Mouse (Mus musculus) hindbrain, embryonic 16.5 days (tissue): ENCODE measurements around the gene Golga4. TPM values are rescaled to one million over a fixed set of nuclear protein-coding genes. Genes with fewer than 3 reads are reported as not detected.

ENCODE experiments used
- ATAC-seq: fragments of 200-750 bp; cut with Nextera tagmentation; 2 replicates; pipeline ENCODE4 v1.8.0; 2017; ENCODE audit warnings: moderate TSS enrichment, moderate library complexity
- H3K27ac ChIP-seq: fragments of 300-500 bp; sonication (generic); 2 replicates; pipeline ENCODE4 v1.5.1; 2014; ENCODE audit warnings: low read depth, mild to moderate bottlenecking, control low read depth, low read length, moderate library complexity
- H3K27me3 ChIP-seq: fragments of 300-500 bp; sonication (generic); replicated peaks from 2 replicates; pipeline ENCODE4 v1.6.1; 2014; ENCODE audit warnings: low read length; ENCODE audit not compliant: control insufficient read depth, insufficient read depth
- H3K36me3 ChIP-seq: fragments of 300-500 bp; sonication (generic); 2 replicates; pipeline ENCODE4 v1.6.1; 2014; ENCODE audit warnings: mild to moderate bottlenecking, low read length, moderate library complexity, mixed read lengths; ENCODE audit not compliant: control insufficient read depth, insufficient read depth
- H3K4me1 ChIP-seq: fragments of 300-500 bp; sonication (generic); 2 replicates; pipeline ENCODE4 v1.6.1; 2014; ENCODE audit warnings: low read depth, low read length; ENCODE audit not compliant: control insufficient read depth, insufficient read depth
- H3K4me2 ChIP-seq: fragments of 300-500 bp; sonication (generic); 2 replicates; pipeline ENCODE4 v1.6.1; 2014; ENCODE audit warnings: mild to moderate bottlenecking, low read length, control low read depth, moderate library complexity
- H3K4me3 ChIP-seq: fragments of 300-500 bp; sonication (generic); 2 replicates; pipeline ENCODE4 v1.5.1; 2014; ENCODE audit warnings: mild to moderate bottlenecking, low read length, control low read depth, moderate library complexity
- H3K9ac ChIP-seq: fragments of 300-500 bp; sonication (generic); 2 replicates; pipeline ENCODE4 v1.6.1; 2014; ENCODE audit warnings: low read depth, mild to moderate bottlenecking, control low read depth, low read length, moderate library complexity
- H3K9me3 ChIP-seq: fragments of 300-500 bp; sonication (generic); 2 replicates; pipeline ENCODE4 v1.6.1; 2014; ENCODE audit warnings: mild to moderate bottlenecking, low read length, moderate library complexity; ENCODE audit not compliant: control insufficient read depth
- WGBS: fragments of 180-500 bp; shearing (Covaris S2); extraction: QIAGEN DNeasy Blood & Tissue Kit; methylation state at CpG from one replicate; pipeline ENCODE4 v1.1.7; 2014; 5-methylcytosine and 5-hydroxymethylcytosine counted together
- polyA plus RNA-seq: library from polyadenylated mRNA; unstranded; fragments of >200 nt; fragmentation: Nextera tagmentation; extraction: Ambion mirVana; gene quantifications from 2 replicates; pipeline ENCODE4 v1.2.1, GENCODE M21; 2015

Golga4 gene
- polyA plus RNA-seq, result 36.5 and 38.9 TPM in 2 replicates

GRCm38 (mm10) chr9:118506020-118506403 lies at the start of gene Golga4:
Gene Golga4 (plus strand): TSS chr9:118506267.
- no peaks in the 10 kb centered on the region for H3K27me3 ChIP-seq
- WGBS, result under 1% methylated on average over 38 of the region's 43 CpGs
- ATAC-seq, result peak; percentile 95
- peak within 1 kb of the TSS; percentile 88 for H3K4me3 ChIP-seq
- no peaks in the 10 kb centered on the region for H3K36me3 ChIP-seq
- peak within 1 kb of the TSS; percentile 92 for H3K9ac ChIP-seq
- H3K9me3 ChIP-seq, result no peaks in the 10 kb centered on the region
- peaks cover 19% of the 10 kb centered on the region for H3K4me1 ChIP-seq
- H3K4me2 ChIP-seq, result peak within 1 kb of the TSS; percentile 94
- H3K27ac ChIP-seq, result peak within 1 kb of the TSS; percentile 79

- 0 out of 2 replicates have a peak, but pooled peaks cover 3% of the 10 kb centered on the region for H3K27me3 ChIP-seq
These were observed 49.7 kb upstream of the Golga4 start for GRCm38 (mm10) chr9:118456405-118456804.

GRCm38 (mm10) chr9:118458039-118458438 lies 48.0 kb upstream of the Golga4 start:
- Histone ChIP-seq H3K27ac (no peak overlapping the region), H3K27me3 (0 out of 2 replicates have a peak, but pooled peaks cover 3% of the 10 kb centered on the region), H3K36me3 (no peaks in the 10 kb centered on the region), H3K9me3 (no peaks in the 10 kb centered on the region), H3K4me3 (no peak overlapping the region), H3K4me2 (no peak overlapping the region), H3K9ac (no peak overlapping the region), H3K4me1 (0 out of 2 replicates have a peak, but pooled peaks cover 2% of the 10 kb centered on the region)
- 22% methylated on average over 5 of the region's 5 CpGs for WGBS
- no peak for ATAC-seq

More at GRCm38 (mm10) chr9:118456405-118456804, 49.7 kb upstream of the Golga4 start:
- Histone ChIP-seq H3K36me3 (no peaks in the 10 kb centered on the region), H3K9ac (no peak overlapping the region), H3K4me1 (0 out of 2 replicates have a peak, but pooled peaks cover 2% of the 10 kb centered on the region), H3K4me2 (no peak overlapping the region), H3K9me3 (no peaks in the 10 kb centered on the region), H3K4me3 (no peak overlapping the region), H3K27ac (no peak overlapping the region)
- WGBS, result 45% methylated on average over 6 of the region's 6 CpGs
- no peak for ATAC-seq

- H3K27me3 ChIP-seq, result peaks cover 13% of the 10 kb centered on the region
- H3K4me3 ChIP-seq, result no peak overlapping the region
- no peaks in the 10 kb centered on the region for H3K36me3 ChIP-seq
- no peak overlapping the region for H3K9ac ChIP-seq
- no peaks in the 10 kb centered on the region for H3K9me3 ChIP-seq
- H3K4me1 ChIP-seq, result peaks cover 6% of the 10 kb centered on the region; the same call in 1 of the 2 replicates
- WGBS, result 56% methylated on average over 1 of the region's 1 CpGs
- ATAC-seq, result no peak
- H3K27ac ChIP-seq, result no peak overlapping the region
- no peak overlapping the region for H3K4me2 ChIP-seq
These were observed 42.0 kb upstream of the Golga4 start for GRCm38 (mm10) chr9:118464031-118464430.

- WGBS, result 3% methylated on average over 14 of the region's 14 CpGs
- Histone ChIP-seq H3K4me3 (no peak overlapping the region), H3K27me3 (peaks cover 35% of the 10 kb centered on the region), H3K4me1 (peaks cover 6% of the 10 kb centered on the region; the same call in 1 of the 2 replicates), H3K36me3 (no peaks in the 10 kb centered on the region), H3K4me2 (no peak overlapping the region), H3K27ac (no peak overlapping the region), H3K9ac (no peak overlapping the region), H3K9me3 (no peaks in the 10 kb centered on the region)
- ATAC-seq, result no peak
These were observed 37.8 kb upstream of the Golga4 start for GRCm38 (mm10) chr9:118468301-118468700.

GRCm38 (mm10) chr9:118469272-118469671 lies 36.8 kb upstream of the Golga4 start:
- peaks cover 36% of the 10 kb centered on the region for H3K27me3 ChIP-seq
- H3K36me3 ChIP-seq, result no peaks in the 10 kb centered on the region
- 9% methylated on average over 16 of the region's 16 CpGs for WGBS
- no peak overlapping the region for H3K4me3 ChIP-seq
- no peak for ATAC-seq
- no peak overlapping the region for H3K27ac ChIP-seq
- no peak overlapping the region for H3K4me2 ChIP-seq
- peaks cover 6% of the 10 kb centered on the region; the same call in 1 of the 2 replicates for H3K4me1 ChIP-seq
- H3K9me3 ChIP-seq, result no peaks in the 10 kb centered on the region
- no peak overlapping the region for H3K9ac ChIP-seq

DNA sequence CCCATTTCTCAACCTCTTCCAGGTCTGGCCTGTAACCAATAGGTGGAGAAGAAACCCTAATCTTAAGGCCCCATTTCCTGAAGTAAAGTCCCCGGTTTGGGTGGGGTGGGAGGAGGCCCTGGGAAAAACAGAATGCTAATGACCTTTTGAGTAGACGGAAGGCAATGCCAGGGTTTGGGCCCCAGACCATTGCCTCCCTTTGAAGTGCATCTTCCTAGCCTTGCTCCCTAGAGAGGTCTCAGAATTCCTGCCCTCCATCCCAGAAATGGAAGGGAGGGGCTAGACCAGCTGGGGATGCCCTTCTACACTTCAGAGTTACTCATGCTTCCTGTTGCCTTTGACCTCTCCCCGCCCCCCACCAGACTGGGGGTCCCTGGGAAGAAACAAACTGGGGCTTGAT lies 34.8 kb upstream of the Golga4 start:
- Histone ChIP-seq H3K4me1 (peaks cover 6% of the 10 kb centered on the region), H3K27me3 (peaks cover 42% of the 10 kb centered on the region), H3K36me3 (no peaks in the 10 kb centered on the region), H3K9me3 (no peaks in the 10 kb centered on the region), H3K4me3 (no peak overlapping the region), H3K9ac (no peak overlapping the region), H3K27ac (no peak overlapping the region), H3K4me2 (no peak overlapping the region)
- WGBS, result 9% methylated on average over 3 of the region's 3 CpGs
- no peak for ATAC-seq

DNA sequence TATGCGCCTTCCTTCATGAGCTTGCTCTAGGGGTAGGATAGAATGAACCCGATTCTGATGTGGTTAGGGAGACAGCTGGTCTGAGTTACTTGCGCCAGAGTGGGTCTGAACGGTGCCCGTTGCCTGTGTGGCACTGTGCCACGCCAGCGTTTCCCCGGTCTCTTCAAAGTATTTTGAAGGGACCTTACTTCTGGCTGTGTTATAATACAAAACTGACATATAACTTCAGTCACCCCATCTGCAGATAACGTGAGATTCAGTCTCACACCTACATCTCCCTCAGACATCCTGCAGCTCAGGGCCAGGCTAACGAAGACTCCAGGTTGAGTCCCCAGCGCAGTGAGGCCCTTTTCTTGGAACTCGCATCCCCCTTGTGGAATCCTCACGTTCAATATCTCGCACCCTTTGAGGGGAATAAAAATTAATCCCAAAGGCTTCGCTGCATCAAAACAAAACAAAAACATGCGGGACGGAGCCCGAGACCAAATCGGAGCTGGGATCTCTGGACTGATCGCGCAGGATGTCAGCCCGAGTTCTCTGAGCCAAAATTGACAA lies 29.8 kb upstream of the Golga4 start:
- WGBS, result 1% methylated on average over 22 of the region's 22 CpGs

GRCm38 (mm10) chr9:118476766-118477271 lies 29.2 kb upstream of the Golga4 start:
- peak overlapping the region; percentile 43 for H3K4me3 ChIP-seq
- no peaks in the 10 kb centered on the region for H3K36me3 ChIP-seq
- no peak overlapping the region for H3K9ac ChIP-seq
- no peak overlapping the region for H3K27ac ChIP-seq
- H3K27me3 ChIP-seq, result peaks cover 51% of the 10 kb centered on the region
- no peaks in the 10 kb centered on the region for H3K9me3 ChIP-seq
- peak overlapping the region; percentile 61 for H3K4me2 ChIP-seq
- H3K4me1 ChIP-seq, result peaks cover 19% of the 10 kb centered on the region
- under 1% methylated on average over 33 of the region's 33 CpGs for WGBS
- ATAC-seq, result no peak; the same call in 1 of the 2 replicates

More for the DNA sequence above, 29.8 kb upstream of the Golga4 start:
- Histone ChIP-seq H3K4me3 (peak overlapping the region; percentile 43), H3K36me3 (no peaks in the 10 kb centered on the region), H3K9ac (no peak overlapping the region), H3K9me3 (no peaks in the 10 kb centered on the region), H3K27ac (no peak overlapping the region), H3K4me2 (peak overlapping the region; percentile 61), H3K27me3 (peaks cover 46% of the 10 kb centered on the region), H3K4me1 (peaks cover 19% of the 10 kb centered on the region)
- ATAC-seq, result no peak
